Mouse (Mus musculus) gastrocnemius, adult 18-20 months (tissue): Measurements from ENCODE around the gene Amdhd2. TPM values are rescaled to one million over a fixed set of nuclear protein-coding genes. Genes with fewer than 3 reads are reported as not detected.
"Not testable (repeated sequence)": the region's sequence is repeated elsewhere in the genome, so short reads cannot be mapped to it uniquely, and the experiment has no call there.

Experiments
- DNase-seq: peaks from one replicate; pipeline ENCODE4 v3.0.0; 2021; ENCODE audit warnings: low spot score
- total RNA-seq, 2 experiments: library from RNA; stranded (reverse); gene quantifications; 2 replicates each; pipeline ENCODE4 v1.2.3; 2021

Gene Amdhd2
- total RNA-seq, 2 experiments from 2014 or later, result 9.1 to 9.2 TPM

DNA sequence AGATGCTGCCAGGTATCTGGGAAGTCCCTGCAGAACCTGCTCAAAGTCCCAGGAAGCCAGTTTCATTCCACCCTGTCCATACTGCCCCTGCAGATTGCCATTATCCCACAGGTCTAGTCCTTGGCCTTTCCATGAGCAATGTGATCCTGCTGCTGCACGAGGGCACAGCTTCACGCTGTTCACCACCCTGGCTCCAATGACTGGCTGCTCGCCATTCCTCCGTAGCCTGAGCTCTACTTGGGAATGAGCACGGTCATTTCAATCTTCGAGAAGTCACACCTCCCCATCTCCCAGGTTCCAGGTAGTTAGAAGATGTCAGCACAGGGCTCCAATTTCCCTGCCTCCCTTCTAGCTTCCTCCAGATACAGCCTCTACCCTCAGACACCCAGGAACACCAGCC, 6.4 kb downstream of the Amdhd2 start:
- no peak for DNase-seq

DNA sequence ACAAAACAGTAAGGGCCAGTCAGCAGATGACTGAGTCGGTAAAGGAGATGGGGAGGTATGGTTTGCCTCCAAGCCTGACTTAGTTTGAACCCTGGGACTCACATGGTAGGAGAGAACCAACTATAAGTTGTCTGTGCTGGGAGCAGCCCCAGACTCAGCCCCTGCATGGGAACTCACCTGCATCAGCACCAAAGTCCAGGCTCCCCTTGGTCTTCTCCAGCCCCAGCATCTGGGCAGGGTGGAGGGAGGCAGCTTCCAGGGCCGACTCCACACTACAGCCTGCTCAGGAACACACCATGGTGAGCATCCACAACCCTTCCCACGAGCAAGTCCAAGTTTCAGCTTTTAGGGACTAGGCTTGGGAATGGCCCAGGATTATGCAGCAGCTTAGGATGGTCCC, 7.2 kb downstream of the Amdhd2 start:
- DNase-seq, result no peak

GRCm38 (mm10) chr17:24155742-24156141, 7.8 kb downstream of the Amdhd2 start:
- DNase-seq, result no peak

GRCm38 (mm10) chr17:24154463-24154862, 9.1 kb downstream of the Amdhd2 start:
- no peak for DNase-seq

DNA sequence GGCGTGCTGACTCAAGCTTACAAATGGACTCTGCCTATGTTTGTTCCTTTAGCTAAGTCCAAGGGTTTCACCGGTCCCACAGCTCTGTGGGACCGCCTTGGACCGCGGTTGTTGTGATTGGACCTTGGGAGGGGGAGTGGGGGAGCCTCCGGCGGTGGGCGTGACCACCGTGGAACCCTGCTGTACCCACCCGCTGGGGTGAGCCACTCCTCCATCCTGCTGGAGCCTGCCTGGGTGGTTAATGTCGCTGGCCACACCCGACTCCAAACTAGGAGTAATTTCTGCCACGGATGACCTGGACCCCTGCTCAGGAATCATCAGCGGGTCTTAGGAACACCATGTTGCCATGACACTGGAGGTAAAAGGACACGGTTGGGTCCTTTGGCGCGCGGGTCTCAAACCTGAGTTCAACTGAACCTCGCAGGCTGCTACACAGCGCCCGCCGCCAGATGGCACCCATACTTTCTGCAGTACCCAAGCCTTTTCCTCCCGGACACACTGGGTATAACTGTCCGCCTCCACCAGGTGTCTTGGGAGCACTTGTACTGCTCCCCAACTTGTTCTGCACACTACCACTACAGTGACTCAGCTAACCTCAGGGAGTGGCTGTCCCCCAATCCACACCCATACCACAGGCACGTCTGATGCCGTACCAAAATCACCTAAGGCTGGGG, 11.5 kb downstream of the Amdhd2 start:
- peak; percentile 79 for DNase-seq

DNA sequence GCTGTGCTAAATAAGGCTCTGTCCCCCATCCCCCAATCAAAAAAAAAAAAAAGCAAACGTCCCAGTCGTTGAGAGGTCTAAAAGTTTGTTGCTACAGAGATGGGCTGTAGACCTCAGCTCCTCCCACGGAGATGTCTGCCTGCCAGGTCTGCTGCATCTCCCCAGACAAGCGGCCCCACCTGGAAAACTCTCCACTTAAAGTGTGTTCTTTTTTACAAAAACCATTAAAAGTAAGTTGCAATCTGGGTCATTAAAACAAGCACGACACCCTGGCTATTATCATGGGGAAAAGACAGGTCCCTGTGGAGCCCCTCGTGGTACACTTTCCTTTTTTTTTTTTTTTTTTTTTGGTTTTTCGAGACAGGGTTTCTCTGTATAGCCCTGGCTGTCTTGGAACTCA, 12.2 kb downstream of the Amdhd2 start:
- no peak for DNase-seq

DNA sequence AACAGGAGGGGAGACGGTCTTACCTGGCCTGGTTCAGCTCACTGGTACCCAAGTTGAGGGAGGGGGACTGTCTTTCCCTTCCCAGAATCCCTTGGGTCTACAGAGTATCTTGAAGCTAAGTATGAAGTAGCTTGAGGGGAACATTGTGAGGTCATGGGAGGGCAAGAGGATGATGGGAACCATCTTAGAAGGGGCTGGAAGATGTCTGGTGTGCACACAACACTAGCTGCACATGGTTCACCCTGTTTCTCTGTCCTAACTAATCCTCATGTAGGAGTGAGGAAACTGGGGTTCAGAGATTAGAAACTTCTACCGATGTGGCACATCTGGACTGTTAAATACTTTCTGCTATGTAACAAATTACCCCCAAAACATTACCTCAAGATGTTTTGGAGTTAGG, 12.7 kb downstream of the Amdhd2 start, which contains the start of gene Pdpk1:
Gene Pdpk1, minus strand, starts transcription at position 101 of the 400 bp plus-strand sequence.
- DNase-seq, result no peak

- no peak for DNase-seq
Observed at GRCm38 (mm10) chr17:24149421-24149820, 14.1 kb downstream of the Amdhd2 start.

- no peak for DNase-seq
Observed at GRCm38 (mm10) chr17:24142897-24143296, 20.7 kb downstream of the Amdhd2 start.

- DNase-seq, result peak; percentile 97
Observed at GRCm38 (mm10) chr17:24141425-24141920, 22.1 kb downstream of the Amdhd2 start.

GRCm38 (mm10) chr17:24140845-24141424, 22.6 kb downstream of the Amdhd2 start:
- peak; percentile 23 for DNase-seq

- no peak for DNase-seq
Observed at GRCm38 (mm10) chr17:24139968-24140367, 23.6 kb downstream of the Amdhd2 start.

DNA sequence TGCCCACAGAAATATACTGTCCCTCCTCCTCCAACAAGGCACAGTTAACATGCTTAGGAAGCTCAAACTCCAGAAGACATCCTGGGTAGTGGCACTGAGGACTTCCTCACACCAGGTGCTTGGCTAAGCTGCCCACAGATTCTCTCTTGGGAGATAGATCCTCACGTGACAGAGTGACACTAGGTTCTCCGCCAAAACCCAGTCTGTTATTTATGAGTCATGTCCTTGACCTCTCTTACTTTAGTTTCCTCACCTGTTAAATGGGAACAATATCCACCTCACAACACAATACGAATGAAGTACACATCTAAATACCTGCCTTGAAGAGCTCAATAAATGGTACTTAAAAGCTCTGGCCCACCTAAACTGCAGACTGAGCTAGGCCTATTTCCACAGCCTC, 24.3 kb downstream of the Amdhd2 start:
- DNase-seq, result no peak

- no peak for DNase-seq
Observed at GRCm38 (mm10) chr17:24137226-24137880, 26.2 kb downstream of the Amdhd2 start.

- DNase-seq, result peak; percentile 18
Observed at GRCm38 (mm10) chr17:24134062-24134461, 29.5 kb downstream of the Amdhd2 start.

DNA sequence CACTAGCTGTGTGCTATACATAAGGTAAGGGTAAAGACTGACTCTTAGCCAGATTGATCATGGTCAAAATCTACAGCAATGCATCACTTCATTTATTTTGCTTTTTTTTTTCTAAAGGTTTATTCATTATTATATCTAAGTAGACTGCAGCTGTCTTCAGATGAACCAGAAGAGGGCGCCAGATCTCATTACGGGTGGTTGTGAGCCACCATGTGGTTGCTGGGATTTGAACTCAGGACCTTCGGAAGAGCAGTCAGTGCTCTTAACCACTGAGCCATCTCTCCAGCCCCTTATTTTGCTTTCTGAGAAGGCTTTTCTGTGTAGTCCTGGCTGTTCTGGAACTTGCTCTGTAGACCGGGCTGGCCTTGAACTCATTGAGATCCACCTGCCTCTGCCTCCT, 30.6 kb downstream of the Amdhd2 start:
- DNase-seq, result not testable (repeated sequence)

DNA sequence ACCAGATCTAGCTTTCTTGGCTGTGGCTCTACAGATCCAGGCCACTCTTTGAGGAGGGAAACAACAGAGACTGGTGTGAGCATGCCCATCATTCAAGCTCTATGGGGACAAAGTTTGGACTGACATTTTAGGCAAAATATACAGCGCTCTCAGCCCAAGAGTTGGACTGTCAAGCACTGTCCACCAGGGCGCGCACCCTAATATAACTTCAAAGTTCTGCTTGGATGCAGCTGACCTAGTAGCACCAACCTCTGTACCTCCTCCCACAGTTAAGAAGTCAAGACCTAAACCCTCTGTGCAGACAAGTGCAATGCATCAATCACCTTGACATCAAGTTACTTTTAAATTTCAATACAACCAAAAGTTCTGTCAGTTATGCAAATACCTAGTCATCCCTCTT, 32.0 kb downstream of the Amdhd2 start:
- no peak for DNase-seq

- not testable (repeated sequence) for DNase-seq
Observed at GRCm38 (mm10) chr17:24129246-24129645, 34.3 kb downstream of the Amdhd2 start.

- DNase-seq, result no peak
Observed at GRCm38 (mm10) chr17:24127592-24127991, 36.0 kb downstream of the Amdhd2 start.

DNA sequence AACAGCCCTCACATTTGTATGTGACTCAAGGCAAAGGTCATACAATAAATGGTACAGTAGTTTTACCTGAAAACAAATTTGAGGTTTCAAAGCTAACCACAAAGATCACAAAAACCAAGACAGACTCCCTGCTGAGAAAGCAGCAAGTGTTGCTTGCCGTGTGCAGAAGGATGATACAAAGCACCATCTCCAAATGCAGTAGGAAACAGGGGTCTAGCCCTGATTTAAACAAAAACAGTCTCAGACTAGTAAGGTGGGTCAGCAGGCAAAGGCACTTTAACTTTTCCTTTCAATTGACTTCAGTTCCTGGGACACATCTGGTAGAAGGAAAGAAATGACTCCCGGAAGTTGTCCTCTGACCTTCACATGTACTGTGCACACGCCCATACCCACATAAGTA, 36.8 kb downstream of the Amdhd2 start:
- no peak for DNase-seq

GRCm38 (mm10) chr17:24119446-24119845, 44.1 kb downstream of the Amdhd2 start:
- no peak for DNase-seq

GRCm38 (mm10) chr17:24113031-24113430, 50.5 kb downstream of the Amdhd2 start:
- no peak for DNase-seq

- no peak for DNase-seq
Observed at GRCm38 (mm10) chr17:24111256-24111655, 52.3 kb downstream of the Amdhd2 start.
